Mouse (Mus musculus): Measurements from ENCODE around the gene Nt5c3b.

Nt5c3b gene

GRCm38 (mm10) chr11:100441797-100442196 is at the start of gene Nt5c3b, which contains the start of gene Klhl10:
Gene Nt5c3b (minus strand): TSS chr11:100441808.
Gene Klhl10 (plus strand): TSS chr11:100441917.
- no peak for DNase-seq

GRCm38 (mm10) chr11:100490951-100491350 is 49.3 kb upstream of the Nt5c3b start:
- no peak for DNase-seq

- peak; percentile 59 for DNase-seq
Measured at GRCm38 (mm10) chr11:100485801-100486538, 44.4 kb upstream of the Nt5c3b start.

GRCm38 (mm10) chr11:100484461-100484860 is 42.9 kb upstream of the Nt5c3b start:
- DNase-seq, result no peak

GRCm38 (mm10) chr11:100479152-100479551 is 37.5 kb upstream of the Nt5c3b start:
- no peak for DNase-seq

GRCm38 (mm10) chr11:100476281-100476680 is 34.7 kb upstream of the Nt5c3b start:
- DNase-seq, result peak; percentile 34

- no peak for DNase-seq
Measured at GRCm38 (mm10) chr11:100472935-100473295, 31.3 kb upstream of the Nt5c3b start.

- DNase-seq, result peak; percentile 92
Measured at GRCm38 (mm10) chr11:100472197-100472934, 30.8 kb upstream of the Nt5c3b start, which contains the start of gene Klhl11. Gene Klhl11 (minus strand): TSS chr11:100472741.

- no peak for DNase-seq
Measured at GRCm38 (mm10) chr11:100471352-100472196, 30.0 kb upstream of the Nt5c3b start.

- no peak for DNase-seq
Measured at GRCm38 (mm10) chr11:100465833-100466232, 24.2 kb upstream of the Nt5c3b start.

GRCm38 (mm10) chr11:100465229-100465792 is 23.7 kb upstream of the Nt5c3b start:
- DNase-seq, result no peak

GRCm38 (mm10) chr11:100462699-100463098 is 21.1 kb upstream of the Nt5c3b start:
- DNase-seq, result no peak

- DNase-seq, result no peak
Measured at GRCm38 (mm10) chr11:100457711-100458110, 16.1 kb upstream of the Nt5c3b start.

GRCm38 (mm10) chr11:100457247-100457646 is 15.6 kb upstream of the Nt5c3b start:
- DNase-seq, result peak; percentile 34

GRCm38 (mm10) chr11:100442625-100443024 is 1.0 kb upstream of the Nt5c3b start:
- DNase-seq, result no peak

GRCm38 (mm10) chr11:100440691-100441522 is 701 bp downstream of the Nt5c3b start:
- DNase-seq, result peak; percentile 92

GRCm38 (mm10) chr11:100437901-100438300 is 3.7 kb downstream of the Nt5c3b start:
- no peak for DNase-seq

- DNase-seq, result no peak
Measured at GRCm38 (mm10) chr11:100435678-100436246, 5.8 kb downstream of the Nt5c3b start.

GRCm38 (mm10) chr11:100432002-100432401 is 9.6 kb downstream of the Nt5c3b start:
- peak; percentile 59 for DNase-seq

GRCm38 (mm10) chr11:100430052-100430451 is 11.6 kb downstream of the Nt5c3b start:
- DNase-seq, result no peak

- DNase-seq, result no peak
Measured at GRCm38 (mm10) chr11:100428612-100429199, 12.9 kb downstream of the Nt5c3b start.

All from lung, postnatal 36 days (tissue).